Mouse (Mus musculus): Measurements from ENCODE around the gene Tmem150c.

Gene Tmem150c

GRCm38 (mm10) chr5:100172104-100172503, 12.5 kb upstream of the Tmem150c start:
- DNase-seq (ENCODE audit: low read depth in 1 of 2, low spot score in 2 of 2), result no peak

- DNase-seq (ENCODE audit: low read depth in 1 of 2, low spot score in 2 of 2), result no peak
Observed at GRCm38 (mm10) chr5:100166591-100167491, 7.2 kb upstream of the Tmem150c start.

GRCm38 (mm10) chr5:100163368-100163767, 3.8 kb upstream of the Tmem150c start:
- no peak for DNase-seq (ENCODE audit: low read depth in 1 of 2, low spot score in 2 of 2)

DNA sequence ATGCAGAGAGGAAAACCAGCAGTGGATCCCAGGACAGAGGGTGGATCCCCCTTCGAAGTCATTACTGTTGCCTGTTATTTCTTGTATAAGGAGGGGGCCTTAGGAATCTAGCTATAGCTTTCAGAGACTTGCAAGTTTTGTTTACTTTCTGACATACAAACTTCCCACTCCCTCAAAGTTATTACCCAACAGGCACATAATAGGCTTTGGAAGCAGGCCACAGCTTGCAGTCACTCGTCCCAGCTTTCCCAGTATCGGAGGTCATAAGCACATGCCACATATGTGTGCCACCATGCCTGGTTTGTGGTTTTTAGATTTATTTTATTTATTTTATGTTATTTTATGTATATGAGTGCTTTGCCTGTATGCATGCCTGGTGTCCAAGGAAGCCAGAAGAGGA, 3.2 kb upstream of the Tmem150c start:
- DNase-seq (ENCODE audit: low read depth in 1 of 2, low spot score in 2 of 2), result no peak

- no peak for DNase-seq (ENCODE audit: low read depth in 1 of 2, low spot score in 2 of 2)
Observed at GRCm38 (mm10) chr5:100162053-100162452, 2.4 kb upstream of the Tmem150c start.

- DNase-seq (ENCODE audit: low read depth in 1 of 2, low spot score in 2 of 2), result no peak
Observed at GRCm38 (mm10) chr5:100158791-100159637, 594 bp downstream of the Tmem150c start.

- DNase-seq (ENCODE audit: low read depth in 1 of 2, low spot score in 2 of 2), result no peak
Observed at GRCm38 (mm10) chr5:100158301-100158700, 1.3 kb downstream of the Tmem150c start.

GRCm38 (mm10) chr5:100155646-100156045, 4.0 kb downstream of the Tmem150c start:
- no peak for DNase-seq (ENCODE audit: low read depth in 1 of 2, low spot score in 2 of 2)

- DNase-seq (ENCODE audit: low read depth in 1 of 2, low spot score in 2 of 2), result no peak
Observed at GRCm38 (mm10) chr5:100149967-100150366, 9.6 kb downstream of the Tmem150c start.

GRCm38 (mm10) chr5:100144836-100145235, 14.8 kb downstream of the Tmem150c start:
- DNase-seq (ENCODE audit: low read depth in 1 of 2, low spot score in 2 of 2), result no peak

DNA sequence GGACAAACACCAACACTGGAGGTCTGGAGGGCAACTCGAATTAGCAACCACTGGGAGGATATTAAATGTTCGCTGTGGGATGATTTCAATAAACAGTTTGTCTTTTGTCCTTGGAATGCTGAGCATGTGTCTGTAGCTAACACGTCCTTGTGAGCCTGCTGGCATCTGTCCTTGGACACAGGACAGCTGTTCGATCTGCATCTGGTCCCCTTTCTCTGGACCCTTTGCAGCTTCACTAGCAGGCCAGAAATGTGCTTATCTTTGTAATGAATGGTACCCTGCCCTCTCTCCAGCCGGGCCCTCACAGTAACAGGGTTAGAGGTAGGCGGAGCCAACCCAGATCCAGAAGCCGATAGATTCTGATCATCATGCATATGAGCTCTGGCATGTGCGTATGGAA, 32.3 kb downstream of the Tmem150c start:
- no peak for DNase-seq (ENCODE audit: low read depth in 1 of 2, low spot score in 2 of 2)

- no peak for DNase-seq (ENCODE audit: low read depth in 1 of 2, low spot score in 2 of 2)
Observed at GRCm38 (mm10) chr5:100125409-100126123, 34.0 kb downstream of the Tmem150c start.

GRCm38 (mm10) chr5:100124530-100124929, 35.1 kb downstream of the Tmem150c start:
- DNase-seq (ENCODE audit: low read depth in 1 of 2, low spot score in 2 of 2), result no peak

- DNase-seq (ENCODE audit: low read depth in 1 of 2, low spot score in 2 of 2), result no peak
Observed at GRCm38 (mm10) chr5:100123283-100123682, 36.3 kb downstream of the Tmem150c start.

DNA sequence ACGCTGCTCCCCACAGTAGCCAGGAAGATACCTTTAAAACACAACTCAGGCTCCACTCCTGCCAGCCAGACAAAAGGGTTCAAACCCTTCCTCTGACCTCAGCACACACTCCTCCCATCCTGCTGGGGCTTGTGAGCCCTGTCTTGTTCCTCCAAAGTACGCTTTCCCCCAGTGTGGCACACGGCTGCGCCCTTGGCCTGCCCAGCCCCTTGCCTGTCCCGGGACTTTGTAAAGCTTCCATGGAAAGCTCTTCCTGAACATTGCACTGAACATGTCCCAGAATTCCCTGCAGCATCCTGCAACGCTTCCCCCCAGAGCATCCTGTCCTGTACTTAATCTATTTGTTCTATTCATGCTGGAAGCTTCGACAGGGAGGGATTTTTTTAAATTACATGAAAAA, 38.4 kb downstream of the Tmem150c start:
- DNase-seq (ENCODE audit: low read depth in 1 of 2, low spot score in 2 of 2), result no peak

DNA sequence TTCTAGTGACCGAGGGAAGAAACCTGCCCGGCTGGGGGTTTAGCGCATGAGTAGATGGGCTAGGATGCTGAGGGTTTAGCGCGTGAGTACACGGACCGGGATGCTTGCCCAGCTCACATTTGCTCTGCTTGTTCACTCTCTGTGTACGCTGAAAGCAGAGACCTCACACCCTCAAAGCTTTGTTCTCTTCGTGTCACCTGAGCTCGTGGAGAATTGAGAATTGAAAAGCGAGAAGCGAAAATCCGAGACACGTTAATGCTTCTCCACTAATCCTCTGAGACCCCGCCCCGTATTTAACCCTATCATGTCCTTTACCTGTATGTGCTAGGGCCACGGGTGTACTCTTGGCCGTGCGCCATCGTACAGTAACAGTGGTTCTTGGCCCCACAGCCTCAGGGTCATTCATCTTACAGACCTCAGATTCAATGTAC, 38.9 kb downstream of the Tmem150c start:
- no peak for DNase-seq (ENCODE audit: low read depth in 1 of 2, low spot score in 2 of 2)

- DNase-seq (ENCODE audit: low read depth in 1 of 2, low spot score in 2 of 2), result no peak
Observed at GRCm38 (mm10) chr5:100119331-100119730, 40.3 kb downstream of the Tmem150c start.

DNA sequence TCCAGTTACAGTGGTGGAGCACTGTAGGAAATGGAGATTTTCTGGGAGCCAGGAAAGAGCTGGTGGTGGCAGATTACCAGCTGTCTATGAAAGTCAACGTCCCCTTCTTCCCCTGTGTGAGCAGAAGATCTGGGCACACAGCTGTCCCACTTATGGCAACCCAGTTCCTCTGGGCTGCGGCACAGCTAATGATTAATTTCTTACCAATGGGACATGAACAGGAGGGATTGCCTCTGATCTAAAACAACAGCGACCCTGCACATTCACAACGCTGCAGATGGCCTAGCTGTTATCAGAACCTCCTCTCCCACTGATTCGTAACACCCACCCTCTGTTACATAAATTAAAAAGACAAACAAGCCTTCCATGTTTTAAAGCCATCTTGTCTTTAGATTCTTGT, 46.2 kb downstream of the Tmem150c start:
- DNase-seq (ENCODE audit: low read depth in 1 of 2, low spot score in 2 of 2), result no peak

DNA sequence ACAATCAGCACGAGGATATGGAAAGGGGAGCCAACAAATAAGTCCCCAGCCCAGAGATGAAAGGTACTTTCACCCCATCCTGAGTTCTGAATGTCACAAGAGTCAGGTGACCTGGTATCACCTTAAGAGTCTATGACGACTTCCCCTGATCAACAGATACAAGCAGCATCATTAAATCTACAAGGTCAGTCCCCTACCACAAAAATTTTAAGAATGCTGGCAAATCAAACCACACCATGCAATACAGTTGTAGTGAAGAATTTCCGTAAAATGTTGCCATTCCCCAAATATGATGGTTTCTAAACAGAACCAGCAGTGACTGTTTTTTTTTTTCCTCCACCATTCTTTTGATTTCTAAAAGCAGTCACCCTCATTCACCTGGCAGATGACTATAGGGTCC, 49.0 kb downstream of the Tmem150c start:
- DNase-seq (ENCODE audit: low read depth in 1 of 2, low spot score in 2 of 2), result no peak

- DNase-seq (ENCODE audit: low read depth in 1 of 2, low spot score in 2 of 2), result no peak
Observed at GRCm38 (mm10) chr5:100109543-100110282, 49.9 kb downstream of the Tmem150c start.

DNA sequence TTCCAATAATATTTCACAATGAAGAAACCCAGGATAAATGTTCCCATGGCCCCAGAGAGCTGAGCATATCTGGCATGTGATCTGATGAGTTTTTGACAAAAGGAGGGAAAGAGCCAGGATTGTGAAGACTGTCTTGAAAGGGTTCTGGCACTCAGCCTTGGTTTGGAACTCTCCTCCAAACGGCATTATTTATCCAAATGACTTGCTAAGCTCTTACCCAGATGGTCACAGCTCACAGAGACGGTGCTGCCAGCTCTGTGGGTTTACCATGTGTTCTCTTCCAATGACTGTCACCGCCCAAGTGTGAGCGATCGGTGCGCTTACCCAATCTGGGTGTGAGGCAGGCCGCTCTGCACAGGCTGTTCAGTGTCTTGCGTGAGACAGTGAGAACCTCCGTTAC, 50.7 kb downstream of the Tmem150c start:
- no peak for DNase-seq (ENCODE audit: low read depth in 1 of 2, low spot score in 2 of 2)

Measured in monocyte, adult 2 months (primary cell).